Mouse (Mus musculus) C2C12 (cell line): ENCODE data around the gene Acd. TPM values are rescaled to one million over a fixed set of nuclear protein-coding genes. Genes with fewer than 3 reads are reported as not detected.

Source experiments
- H3K27me3 ChIP-seq: one replicate; pipeline ENCODE4 v1.6.1; 2011; ENCODE audit not compliant: control insufficient read depth, insufficient read depth, insufficient read length
- H3K36me3 ChIP-seq: one replicate; pipeline ENCODE4 v1.6.1; 2011; ENCODE audit not compliant: control insufficient read depth, insufficient read depth
- H3K4me3 ChIP-seq: one replicate; pipeline ENCODE4 v1.5.1; 2011; ENCODE audit warnings: mild to moderate bottlenecking, control low read depth; ENCODE audit not compliant: poor library complexity, insufficient read depth, severe bottlenecking
- H3K79me2 ChIP-seq: one replicate; pipeline ENCODE4 v1.6.1; 2011; ENCODE audit not compliant: control insufficient read depth, insufficient read depth
- H3K79me3 ChIP-seq: one replicate; pipeline ENCODE4 v1.6.1; 2011; ENCODE audit warnings: low read depth, control low read depth
- H3ac ChIP-seq: one replicate; pipeline ENCODE3; 2011; ENCODE audit warnings: low read depth; ENCODE audit not compliant: control insufficient read depth, insufficient read length
- CEBPB ChIP-seq: IDR thresholded peaks from one replicate; pipeline ENCODE4 v1.6.1; 2011; ENCODE audit warnings: low read depth, mild to moderate bottlenecking, control low read depth, moderate library complexity
- CTCF ChIP-seq: IDR thresholded peaks from one replicate; pipeline ENCODE4 v1.5.1; 2011; ENCODE audit not compliant: control insufficient read depth, insufficient read depth, insufficient read length
- FOSL1 ChIP-seq: IDR thresholded peaks from one replicate; pipeline ENCODE4 v1.8.0; 2011; ENCODE audit warnings: mild to moderate bottlenecking, low read length; ENCODE audit not compliant: poor library complexity, insufficient read depth, severe bottlenecking
- MAX ChIP-seq: IDR thresholded peaks from one replicate; pipeline ENCODE4 v1.6.1; 2011; ENCODE audit warnings: mild to moderate bottlenecking, control low read depth
- MYOD1 ChIP-seq: IDR thresholded peaks from one replicate; pipeline ENCODE4 v1.6.1; 2011; ENCODE audit warnings: low read depth; ENCODE audit not compliant: control insufficient read depth, insufficient read length
- MYOG ChIP-seq: IDR thresholded peaks from one replicate; pipeline ENCODE4 v1.6.1; 2011; ENCODE audit not compliant: control insufficient read depth, insufficient read length; ENCODE audit errors: extremely low read depth
- USF1 ChIP-seq: IDR thresholded peaks from one replicate; pipeline ENCODE4 v1.6.1; 2011; ENCODE audit warnings: low read depth, mild to moderate bottlenecking, control low read depth, moderate library complexity
- polyA plus RNA-seq: library from polyadenylated mRNA; unstranded; fragments of >200 nt; fragmentation: generic; extraction: Trizol; gene quantifications from one replicate; pipeline ENCODE4 v1.2.1, GENCODE M21; 2012; ENCODE audit warnings: missing spikeins

The Acd gene
- polyA plus RNA-seq, 1 experiment = 30.4 TPM

GRCm38 (mm10) chr8:105690978-105691377 lies 9.9 kb downstream of the Acd start:
- Histone ChIP-seq H3K4me3 (no peak overlapping the region), H3K27me3 (no peaks in the 10 kb centered on the region), H3K36me3 (no peaks in the 10 kb centered on the region), H3ac (no peak overlapping the region), H3K79me2 (no peaks in the 10 kb centered on the region), H3K79me3 (no peaks in the 10 kb centered on the region)
- no peak for TF ChIP-seq MYOG
- TF ChIP-seq USF1 = no peak
- TF ChIP-seq CTCF = no peak
- TF ChIP-seq CEBPB = no peak
- no peak for TF ChIP-seq MYOD1
- TF ChIP-seq MAX = no peak
- TF ChIP-seq FOSL1 = no peak

- Histone ChIP-seq H3K79me2 (no peaks in the 10 kb centered on the region), H3K4me3 (no peak overlapping the region), H3K27me3 (no peaks in the 10 kb centered on the region), H3K36me3 (no peaks in the 10 kb centered on the region), H3ac (no peak overlapping the region), H3K79me3 (no peaks in the 10 kb centered on the region)
- TF ChIP-seq FOSL1 (no peak), MAX (no peak), MYOG (no peak), CTCF (no peak), USF1 (no peak), MYOD1 (no peak), CEBPB (no peak)
Observed at GRCm38 (mm10) chr8:105689983-105690360, 10.9 kb downstream of the Acd start.

DNA sequence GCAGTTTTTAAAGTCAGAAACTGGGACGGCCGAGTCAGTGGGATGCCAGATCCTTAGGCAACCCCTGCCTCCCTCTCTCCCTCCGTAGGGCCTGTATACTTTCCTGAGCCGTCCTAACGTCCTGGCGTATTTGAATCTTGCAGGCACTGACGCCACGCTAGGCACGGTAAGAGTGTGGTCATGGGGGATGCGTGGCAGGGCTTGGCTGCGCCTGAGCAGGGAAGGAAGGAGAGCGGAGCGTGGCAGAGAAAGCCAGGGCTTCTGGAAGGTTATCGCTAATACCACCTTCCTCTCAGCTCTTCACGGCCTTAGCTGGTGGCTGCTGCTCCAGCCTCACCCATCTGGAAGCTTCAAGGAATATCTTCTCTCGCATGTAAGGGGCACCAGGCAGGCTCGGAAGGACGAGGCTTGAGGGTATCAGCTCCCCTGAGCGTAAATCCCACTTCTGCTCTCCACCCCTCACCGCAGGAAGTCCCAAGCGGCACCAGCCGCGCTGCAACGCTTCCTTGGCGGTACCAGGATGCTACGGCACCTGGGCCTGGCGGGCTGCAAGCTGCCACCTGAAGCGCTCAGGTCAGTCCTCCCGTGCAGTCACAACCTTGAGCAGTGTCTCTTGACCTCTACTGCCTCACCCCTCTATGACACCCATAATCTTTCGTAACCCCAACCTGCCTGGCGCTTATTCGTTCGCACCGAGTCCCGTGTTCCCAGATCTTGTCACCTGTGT lies 11.5 kb downstream of the Acd start:
- Histone ChIP-seq H3K79me2 (no peaks in the 10 kb centered on the region), H3ac (no peak overlapping the region), H3K79me3 (no peaks in the 10 kb centered on the region), H3K36me3 (peaks cover 2% of the 10 kb centered on the region), H3K27me3 (no peaks in the 10 kb centered on the region), H3K4me3 (no peak overlapping the region)
- TF ChIP-seq MYOG (no peak), FOSL1 (no peak), MAX (no peak), CTCF (no peak)

DNA sequence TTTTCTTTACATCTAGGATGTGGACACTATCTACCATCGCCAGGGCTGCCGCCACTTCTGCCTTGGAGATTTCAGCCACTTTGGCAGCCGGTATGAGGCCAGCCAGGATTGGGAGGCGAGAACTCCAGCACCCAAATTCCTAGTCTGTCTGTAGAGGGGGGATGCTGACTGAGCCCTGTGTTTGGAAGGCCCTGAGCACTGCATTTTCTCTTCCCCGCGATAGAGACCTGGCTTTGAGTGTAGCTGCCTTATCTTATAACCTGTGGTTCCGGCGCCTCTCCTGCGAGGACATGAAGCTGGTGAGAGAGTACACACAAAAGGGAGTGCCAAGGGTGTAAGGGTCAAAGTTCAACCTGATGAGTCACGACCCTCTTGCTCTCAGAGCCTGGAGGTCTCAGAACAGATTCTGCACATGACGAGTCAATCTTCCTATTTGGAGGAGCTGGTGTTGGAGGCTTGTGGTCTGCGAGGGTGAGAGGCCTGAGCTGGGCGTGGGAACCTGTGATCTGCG lies 12.6 kb downstream of the Acd start:
- H3K79me3 ChIP-seq = no peaks in the 10 kb centered on the region
- no peak overlapping the region for H3K4me3 ChIP-seq
- H3K79me2 ChIP-seq = no peaks in the 10 kb centered on the region
- no peak overlapping the region for H3ac ChIP-seq
- peaks cover 13% of the 10 kb centered on the region for H3K36me3 ChIP-seq
- TF ChIP-seq MYOG (no peak), CTCF (no peak), FOSL1 (no peak), USF1 (no peak), MYOD1 (no peak), MAX (no peak), CEBPB (no peak)
- H3K27me3 ChIP-seq = no peaks in the 10 kb centered on the region

DNA sequence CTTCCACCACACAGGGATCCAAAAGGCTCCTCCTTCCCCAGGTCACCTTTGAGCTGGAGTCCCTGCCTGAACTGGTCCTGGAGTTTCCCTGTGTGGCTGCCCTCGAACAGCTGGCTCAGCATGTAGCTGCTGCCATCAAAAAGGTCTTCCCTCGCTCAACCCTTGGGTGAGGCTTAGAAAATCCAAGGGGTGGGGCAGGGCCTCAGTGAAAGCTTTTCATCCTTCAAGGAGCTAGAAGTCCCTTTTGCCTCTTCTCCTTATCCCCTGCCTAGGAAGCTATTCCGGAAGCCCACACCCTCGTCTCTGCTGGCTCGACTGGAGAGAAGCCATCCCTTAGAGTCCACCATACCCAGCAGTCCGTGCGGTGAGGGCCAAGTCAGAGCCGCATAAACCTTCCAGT lies 13.4 kb downstream of the Acd start:
- no peak overlapping the region for H3K4me3 ChIP-seq
- H3K27me3 ChIP-seq = no peaks in the 10 kb centered on the region

DNA sequence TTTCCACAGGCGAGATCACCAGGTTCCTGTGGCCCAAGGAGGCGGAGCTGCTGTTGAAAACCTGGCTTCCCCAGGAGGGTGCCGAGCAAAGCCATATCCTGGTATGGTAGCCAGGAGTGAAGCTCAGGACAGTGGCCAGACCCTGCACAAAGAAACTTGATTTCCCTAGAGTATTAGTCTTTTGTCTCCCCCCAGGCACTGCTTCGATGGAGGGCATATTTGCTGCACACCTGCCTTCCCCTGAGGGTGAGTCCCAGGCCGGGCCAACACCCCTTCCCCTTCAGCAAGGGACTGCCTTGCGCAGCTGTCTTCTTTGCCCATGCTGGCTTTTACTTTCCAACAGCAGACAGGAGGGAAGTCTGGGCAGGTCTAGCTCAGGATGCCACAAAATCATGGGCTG lies 14.4 kb downstream of the Acd start:
- H3ac ChIP-seq = no peak overlapping the region
- H3K4me3 ChIP-seq = no peak overlapping the region
- H3K79me2 ChIP-seq = no peaks in the 10 kb centered on the region
- no peaks in the 10 kb centered on the region for H3K27me3 ChIP-seq
- peaks cover 30% of the 10 kb centered on the region for H3K36me3 ChIP-seq
- TF ChIP-seq CEBPB (no peak), MYOD1 (no peak), FOSL1 (no peak), MYOG (no peak), CTCF (no peak)
- no peaks in the 10 kb centered on the region for H3K79me3 ChIP-seq

More for the DNA sequence above, 13.4 kb downstream of the Acd start:
- Histone ChIP-seq H3ac (no peak overlapping the region), H3K79me3 (no peaks in the 10 kb centered on the region), H3K79me2 (no peaks in the 10 kb centered on the region), H3K36me3 (peaks cover 21% of the 10 kb centered on the region)
- TF ChIP-seq USF1 = no peak
- no peak for TF ChIP-seq MYOD1
- no peak for TF ChIP-seq FOSL1
